Mouse (Mus musculus): ENCODE results near the gene Sgip1.

The Sgip1 gene

DNA sequence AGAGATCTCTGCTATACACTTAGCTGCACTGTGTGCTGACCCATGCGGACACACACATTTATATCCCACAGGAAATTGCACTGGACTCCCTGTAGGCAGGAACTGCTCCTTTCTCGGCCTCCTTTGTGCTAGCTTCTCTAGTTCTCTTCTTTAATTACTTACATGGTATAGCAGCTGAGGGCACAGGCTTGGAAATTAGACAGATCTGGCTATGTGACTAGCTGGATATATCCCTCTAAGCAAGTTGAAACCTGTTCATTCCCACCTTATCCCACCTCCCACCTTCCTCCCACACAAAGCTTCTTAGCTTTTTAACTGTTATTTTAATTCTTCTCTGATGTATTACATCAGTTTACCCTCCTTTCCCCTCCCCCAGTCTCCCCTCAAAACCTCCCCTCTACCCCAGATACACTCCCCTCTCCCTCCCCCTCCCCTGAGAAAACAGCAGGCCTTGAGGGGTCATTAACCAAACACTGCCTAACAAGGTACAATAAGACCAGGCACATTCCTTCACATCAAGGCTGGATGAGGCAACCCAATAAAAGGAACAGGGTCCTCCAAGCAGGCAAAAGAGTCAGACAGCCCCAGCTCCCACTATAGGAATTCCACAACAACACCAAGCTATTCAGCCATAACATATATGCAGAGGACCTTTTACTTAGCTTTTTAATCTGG lies 34.6 kb downstream of the Sgip1 start:
- no peak for DNase-seq

DNA sequence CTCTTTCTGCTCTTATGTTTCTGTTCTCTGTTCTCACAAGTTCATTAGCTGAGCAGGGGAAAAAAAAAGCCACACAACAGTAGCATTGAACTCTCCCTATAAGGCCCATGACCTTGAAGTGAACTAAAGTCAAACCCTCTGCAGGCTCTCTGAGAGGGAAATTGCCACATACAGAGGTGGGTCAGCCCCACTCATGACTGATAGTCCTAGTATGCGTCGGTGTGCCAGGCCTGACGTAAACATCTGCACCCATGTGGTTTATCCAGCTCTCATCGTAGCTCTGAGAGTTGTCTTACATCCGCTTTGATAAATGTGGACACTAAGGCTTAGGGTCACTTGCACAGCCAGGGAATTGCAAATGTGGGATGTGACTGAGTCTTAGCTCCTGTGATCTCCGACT lies 38.8 kb downstream of the Sgip1 start:
- no peak for DNase-seq

GRCm38 (mm10) chr4:102783063-102783748 lies 42.1 kb downstream of the Sgip1 start:
- peak; percentile 75 for DNase-seq

DNA sequence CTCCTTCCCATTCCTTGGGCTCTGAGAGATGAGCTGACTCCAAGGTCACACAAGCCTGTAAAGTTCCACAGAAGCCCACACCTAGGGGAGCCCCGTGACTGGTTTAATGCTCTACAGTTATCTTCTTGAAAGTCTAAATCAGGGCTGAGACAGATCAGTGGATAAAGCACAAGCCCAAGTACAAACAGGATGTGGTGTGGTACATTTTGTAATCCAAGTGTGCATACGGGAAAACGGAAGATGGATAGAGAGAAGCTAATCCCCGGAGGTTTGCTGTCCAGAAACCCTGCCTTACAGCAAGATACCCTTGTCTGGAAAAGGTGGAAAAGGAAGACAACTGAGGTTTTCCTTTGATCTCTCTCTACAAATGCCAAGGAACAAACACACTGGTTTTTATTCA lies 44.1 kb downstream of the Sgip1 start:
- DNase-seq, result no peak

DNA sequence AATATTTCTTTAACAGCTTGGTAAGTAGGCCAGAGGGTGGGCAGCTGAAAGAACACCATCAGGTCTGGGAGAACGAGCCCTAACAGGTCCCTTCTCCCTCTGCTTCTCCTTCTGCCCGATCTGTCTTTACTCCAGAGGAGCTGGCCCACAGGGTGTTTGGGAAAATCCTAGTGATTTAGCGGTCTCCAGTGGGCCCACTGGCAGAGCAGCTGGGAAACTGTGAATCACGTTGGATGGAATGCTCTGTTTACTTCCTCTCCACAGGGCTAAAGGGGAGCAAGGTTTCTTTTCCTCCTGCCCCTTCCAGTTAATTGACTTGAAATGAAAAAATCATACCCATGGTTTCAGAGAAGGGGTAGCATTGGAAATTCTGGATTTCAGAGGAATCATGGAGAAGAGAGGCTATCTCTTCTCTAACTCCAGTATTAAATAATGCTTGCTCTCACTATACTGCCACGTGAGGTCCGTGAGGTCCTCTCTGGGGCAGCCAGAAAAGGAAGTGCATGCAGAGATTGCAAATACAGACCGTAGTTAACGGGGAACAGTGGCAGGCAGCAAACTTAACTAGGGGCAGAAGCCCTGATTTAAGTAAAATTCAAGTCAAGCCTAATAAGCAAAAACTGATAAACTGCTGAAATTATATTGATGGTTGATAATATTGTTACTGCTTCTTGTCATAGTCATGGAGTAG lies 51.1 kb downstream of the Sgip1 start:
- DNase-seq, result no peak

GRCm38 (mm10) chr4:102801471-102801870 lies 60.4 kb downstream of the Sgip1 start:
- no peak for DNase-seq

GRCm38 (mm10) chr4:102801936-102802335 lies 60.8 kb downstream of the Sgip1 start:
- no peak for DNase-seq

- peak; percentile 25 for DNase-seq
Observed at GRCm38 (mm10) chr4:102804611-102805010, 63.5 kb downstream of the Sgip1 start.

DNA sequence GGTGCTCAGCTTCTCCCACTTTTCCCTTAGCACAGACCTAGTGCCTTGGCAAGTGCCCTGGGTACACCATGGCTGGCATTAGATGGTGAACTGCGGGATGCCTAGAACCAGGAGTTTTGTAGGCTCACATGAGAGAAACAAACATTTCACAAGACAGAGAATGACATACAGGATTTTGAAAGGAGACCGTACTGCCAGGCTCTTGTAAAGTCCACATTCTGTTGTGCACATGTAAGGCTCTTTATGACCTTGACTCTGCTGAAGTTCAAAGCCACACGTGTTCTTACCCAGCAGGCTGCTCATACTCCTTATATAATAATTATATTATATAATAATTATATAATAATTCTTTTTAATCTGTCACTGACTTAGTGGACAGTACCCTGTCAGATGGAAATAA lies 65.9 kb downstream of the Sgip1 start:
- DNase-seq, result no peak

DNA sequence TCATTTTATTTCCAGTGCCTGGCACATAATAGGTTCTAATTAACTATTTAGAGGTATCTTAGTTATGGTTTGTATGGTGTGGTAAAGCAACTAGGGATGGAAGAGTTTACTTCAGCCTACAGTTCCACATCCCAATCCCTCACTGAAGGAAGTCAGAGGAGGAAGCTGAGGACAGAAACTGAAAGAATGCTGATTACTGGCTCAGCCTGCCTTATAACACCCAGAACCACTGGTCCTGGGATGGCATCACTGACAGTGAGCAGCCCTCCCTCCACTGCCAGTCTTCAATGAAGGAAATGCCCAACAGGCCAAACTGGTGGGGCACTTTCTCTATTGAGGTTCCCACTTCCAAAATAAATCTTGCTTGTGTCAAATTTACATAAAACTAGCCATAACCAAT lies 67.2 kb downstream of the Sgip1 start:
- no peak for DNase-seq

- no peak for DNase-seq
Observed at GRCm38 (mm10) chr4:102809296-102809695, 68.2 kb downstream of the Sgip1 start.

GRCm38 (mm10) chr4:102810277-102810676 lies 69.2 kb downstream of the Sgip1 start:
- DNase-seq, result no peak

- no peak for DNase-seq
Observed at GRCm38 (mm10) chr4:102811007-102811805, 70.1 kb downstream of the Sgip1 start.

GRCm38 (mm10) chr4:102813346-102813745 lies 72.2 kb downstream of the Sgip1 start:
- DNase-seq, result no peak

DNA sequence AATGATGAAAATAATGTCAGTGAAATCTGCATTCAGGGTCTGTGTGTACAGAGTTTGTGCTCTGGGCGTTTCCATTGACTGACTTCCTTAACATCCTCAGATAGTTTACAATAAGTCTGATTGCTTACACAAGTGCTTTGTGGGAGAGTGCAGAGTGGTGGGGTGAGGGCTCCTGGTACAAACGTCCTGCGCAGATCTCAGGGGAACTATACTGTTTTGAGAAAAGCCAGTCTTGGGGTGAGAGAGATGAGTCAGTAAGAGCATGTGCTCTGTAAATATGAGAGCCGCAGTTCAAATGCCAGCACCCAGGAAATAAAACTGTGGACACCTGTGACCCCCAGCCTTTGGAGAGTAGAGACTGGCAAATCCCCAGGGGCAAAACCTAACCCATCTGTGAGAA lies 80.7 kb downstream of the Sgip1 start:
- DNase-seq, result no peak

DNA sequence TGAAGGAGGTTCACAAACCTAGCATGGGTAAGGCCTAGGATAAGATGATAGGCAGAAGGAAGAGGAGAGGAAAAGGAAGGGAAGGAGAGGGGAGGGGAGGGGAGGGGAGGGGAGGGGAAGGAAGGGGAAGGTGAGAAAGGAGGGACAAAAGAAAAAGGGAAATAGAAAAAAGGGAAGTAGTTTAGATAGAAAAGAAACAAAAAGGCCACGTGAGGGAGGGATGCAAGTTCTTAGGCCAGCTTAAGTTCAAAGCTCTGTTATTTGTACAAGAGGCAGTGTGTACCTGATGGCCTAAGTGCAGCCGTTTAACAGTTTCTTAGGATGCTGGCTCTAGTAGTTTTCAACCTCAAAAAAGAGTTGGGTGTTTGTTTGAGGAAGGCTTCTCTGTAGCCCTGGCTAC lies 83.4 kb downstream of the Sgip1 start:
- DNase-seq, result no peak

DNA sequence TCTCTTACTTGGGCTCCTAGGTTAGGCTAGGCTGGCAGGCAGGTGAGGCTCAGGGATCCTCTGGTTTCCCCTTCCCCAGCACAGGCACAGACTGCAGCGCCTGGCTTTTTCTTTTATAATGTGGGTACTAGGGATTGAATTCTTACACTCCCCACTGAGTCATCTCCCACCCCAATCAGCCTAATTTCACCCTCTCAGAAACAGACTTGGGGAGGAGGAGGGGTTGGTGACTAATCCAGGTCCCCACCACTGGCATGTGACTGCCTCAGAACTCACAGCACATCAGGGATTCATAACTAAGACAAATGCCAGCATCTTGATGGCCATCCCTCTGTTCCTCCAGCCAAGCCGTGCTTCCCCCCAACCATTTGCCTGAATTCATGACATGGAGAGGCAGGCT lies 85.1 kb downstream of the Sgip1 start:
- no peak for DNase-seq

DNA sequence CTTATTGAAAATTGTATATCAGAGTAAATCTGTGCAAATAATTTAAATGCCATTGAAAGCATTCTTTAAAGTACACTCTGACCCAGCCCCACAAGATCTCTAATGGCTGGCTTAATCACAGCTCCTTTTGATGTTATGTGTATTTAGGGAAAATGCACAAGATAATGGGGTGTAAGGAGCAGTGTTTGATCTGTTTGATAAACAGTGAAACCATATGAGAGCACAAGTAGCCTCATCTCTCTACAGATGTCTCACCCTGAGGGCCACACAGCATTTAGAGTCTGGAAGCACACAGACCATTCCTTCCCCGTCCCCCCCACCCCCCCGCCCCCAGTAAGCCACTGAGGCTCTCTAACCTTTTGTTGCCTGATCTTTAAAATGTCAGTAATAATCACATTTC lies 87.4 kb downstream of the Sgip1 start:
- no peak for DNase-seq

DNA sequence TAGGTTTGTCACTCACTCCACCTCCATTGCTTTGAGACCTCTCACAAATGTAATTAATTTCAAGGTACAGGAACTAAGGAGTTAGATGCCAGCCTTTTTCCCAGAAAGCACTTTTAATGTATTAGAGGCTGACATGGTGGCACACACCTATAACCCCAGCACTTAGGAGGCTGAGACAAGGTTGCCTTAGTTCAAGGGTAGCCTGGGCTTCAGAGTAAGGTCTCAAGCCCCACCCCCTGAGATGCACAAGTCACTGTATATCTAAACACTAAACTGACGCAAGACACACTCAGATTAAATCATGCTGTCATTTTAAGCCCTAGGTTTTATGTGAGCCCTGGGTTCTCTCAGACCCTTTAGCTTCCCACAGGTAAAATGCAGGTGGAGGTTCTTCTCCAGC lies 92.1 kb downstream of the Sgip1 start:
- DNase-seq, result no peak

- no peak for DNase-seq
Observed at GRCm38 (mm10) chr4:102833726-102834125, 92.6 kb downstream of the Sgip1 start.

DNA sequence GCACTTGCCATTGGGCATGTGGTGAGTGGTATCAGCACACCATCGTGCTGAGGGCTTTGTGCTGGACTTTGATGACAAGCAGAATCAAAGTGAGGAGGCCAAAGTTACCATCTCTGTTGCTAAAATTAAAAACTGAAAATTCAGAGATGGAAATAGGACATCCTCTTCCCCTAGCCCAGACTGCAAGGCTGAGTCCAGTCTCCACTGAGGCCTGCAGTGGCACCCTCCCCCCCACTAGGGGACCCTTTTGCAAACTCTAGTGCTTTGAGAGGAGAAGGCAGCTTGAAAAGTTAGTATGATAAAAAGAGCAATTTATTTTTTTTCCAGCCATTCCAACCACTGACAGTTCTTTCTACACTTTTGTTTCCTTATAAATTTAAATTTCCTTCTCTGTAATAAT lies 93.6 kb downstream of the Sgip1 start:
- no peak for DNase-seq

DNA sequence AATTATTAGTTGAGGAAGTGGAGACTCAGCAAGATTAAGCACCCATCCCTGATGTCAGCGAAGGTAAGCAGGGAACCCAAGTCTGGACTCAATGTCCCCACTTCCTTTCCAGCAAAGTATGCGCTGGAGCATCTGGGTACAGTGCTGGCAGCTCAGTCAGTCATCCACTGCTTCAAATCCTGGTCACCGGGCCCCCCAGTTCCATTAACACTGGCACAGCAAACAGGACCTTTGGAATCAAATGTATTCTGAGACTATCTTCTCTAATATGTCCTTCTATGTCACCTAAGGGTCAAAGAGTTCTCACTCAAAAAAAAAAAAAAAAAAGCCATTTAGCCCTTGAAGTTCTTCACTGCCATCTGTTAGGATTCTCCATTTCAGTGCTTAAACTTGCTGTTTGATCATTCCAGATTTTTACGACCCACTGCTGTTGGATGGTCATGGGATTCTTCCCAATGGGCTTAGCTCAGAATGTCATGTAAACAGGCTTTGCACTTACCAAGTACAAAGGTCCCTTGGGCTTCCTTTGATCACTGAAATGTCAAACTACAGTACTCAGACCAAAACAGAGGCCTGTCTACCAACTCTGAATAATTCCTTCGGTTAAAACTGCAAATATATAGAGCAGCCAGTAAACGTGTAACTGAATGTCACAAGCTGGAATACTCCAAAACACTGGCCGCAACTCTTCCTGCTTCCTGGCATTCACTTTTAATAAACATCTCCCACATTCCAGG lies 99.1 kb downstream of the Sgip1 start:
- DNase-seq, result no peak
